Mouse (Mus musculus): ENCODE data around the gene Ccl27a.

DNA sequence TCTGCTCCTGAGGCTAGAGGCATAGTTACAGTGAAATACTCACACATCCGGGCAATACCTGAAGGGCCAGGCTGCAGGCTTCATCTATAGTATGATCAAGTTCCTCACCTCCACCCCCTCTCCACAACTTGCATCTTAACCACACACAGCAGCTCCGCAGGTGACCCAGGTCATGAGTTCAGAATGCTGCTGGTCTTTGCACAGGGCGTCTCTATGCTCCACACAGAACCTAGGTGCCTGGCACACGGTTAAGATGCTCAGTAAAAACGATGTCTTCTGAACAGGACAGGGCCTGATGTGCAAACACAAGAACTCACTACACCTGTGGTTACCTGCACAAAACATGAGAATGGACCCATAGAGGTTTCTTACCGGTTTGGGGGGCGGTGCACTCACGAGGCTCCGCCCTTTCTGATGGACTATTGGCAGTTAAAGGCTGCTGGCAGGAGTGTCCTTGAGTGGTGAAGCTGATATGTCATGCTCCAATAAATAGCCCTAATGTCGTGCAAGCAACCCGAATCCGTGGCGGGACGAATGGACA, 19.2 kb downstream of the Ccl27a start, which contains the start of gene Galt:
- TF ChIP-seq POLR2A (IDR thresholded peaks at IDR 0.05; ENCODE audit: borderline replicate concordance, extremely low read depth, low read depth, low read length): no peak
- TF ChIP-seq CTCF (IDR thresholded peaks at IDR 0.05; ENCODE audit: insufficient read depth, low read length): no peak
